Mouse (Mus musculus): Measurements from ENCODE around the gene Slc17a2. TPM values are rescaled to one million over a fixed set of nuclear protein-coding genes. Genes with fewer than 3 reads are reported as not detected.

The Slc17a2 gene
- polyA plus RNA-seq, 1 experiment from 2014 or later: not detected

GRCm38 (mm10) chr13:23792520-23792919 lies 14.3 kb upstream of the Slc17a2 start:
- H3K9ac ChIP-seq: no peak overlapping the region
- 39% methylated on average over 2 of the region's 2 CpGs for WGBS
- DNase-seq (peak; percentile 92), ATAC-seq (ENCODE audit: insufficient read depth) (no peak)
- no peak overlapping the region for H3K4me2 ChIP-seq
- TF ChIP-seq CTCF (IDR thresholded peaks at IDR 0.05; ENCODE audit: low read depth): peak; percentile 87
- H3K27me3 ChIP-seq (ENCODE audit: insufficient read depth, low read length): no peaks in the 10 kb centered on the region
- no peaks in the 10 kb centered on the region for H3K36me3 ChIP-seq (ENCODE audit: insufficient read depth)
- H3K27ac ChIP-seq (ENCODE audit: low read depth): no peak overlapping the region
- no peaks in the 10 kb centered on the region for H3K9me3 ChIP-seq (ENCODE audit: low read depth, low read length)
- no peak overlapping the region for H3K4me3 ChIP-seq (ENCODE audit: low read depth, low read length)
- no peaks in the 10 kb centered on the region for H3K4me1 ChIP-seq (ENCODE audit: insufficient read depth)

- peak; percentile 12 for DNase-seq
- no peaks in the 10 kb centered on the region for H3K27me3 ChIP-seq (ENCODE audit: insufficient read depth, low read length)
- no peak overlapping the region for H3K4me3 ChIP-seq (ENCODE audit: low read depth, low read length)
- no peaks in the 10 kb centered on the region for H3K36me3 ChIP-seq (ENCODE audit: insufficient read depth)
- no peaks in the 10 kb centered on the region for H3K9me3 ChIP-seq (ENCODE audit: low read depth, low read length)
- no peak overlapping the region for H3K4me2 ChIP-seq
- 73% methylated on average over 5 of the region's 5 CpGs for WGBS
- H3K9ac ChIP-seq: no peak overlapping the region
- ATAC-seq (ENCODE audit: insufficient read depth): no peak
- H3K27ac ChIP-seq (ENCODE audit: low read depth): no peak overlapping the region
- TF ChIP-seq CTCF (IDR thresholded peaks at IDR 0.05; ENCODE audit: low read depth): no peak
- H3K4me1 ChIP-seq (ENCODE audit: insufficient read depth): no peaks in the 10 kb centered on the region
These were observed 7.4 kb upstream of the Slc17a2 start for GRCm38 (mm10) chr13:23799405-23799804.

DNA sequence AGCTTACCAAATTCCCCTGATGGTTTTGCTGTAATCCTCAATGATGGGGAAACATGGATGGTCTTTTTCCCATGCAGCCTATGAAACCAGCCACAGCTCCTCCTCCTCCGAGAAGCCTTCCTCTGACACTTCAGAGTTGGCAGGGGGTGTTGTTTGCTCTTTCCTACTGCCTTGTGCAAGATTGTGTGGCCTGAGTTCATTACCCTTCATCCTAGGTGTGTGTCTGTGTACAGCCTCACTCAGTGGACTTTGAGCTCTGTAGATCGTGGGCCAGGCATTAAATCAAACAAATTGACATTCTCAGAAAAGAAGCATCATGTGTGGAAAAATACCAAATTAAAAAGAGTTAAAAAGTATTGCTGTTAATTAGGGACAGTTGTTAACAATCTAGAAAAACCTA lies 2.3 kb upstream of the Slc17a2 start:
- Histone ChIP-seq H3K27me3 (ENCODE audit: insufficient read depth, low read length) (no peaks in the 10 kb centered on the region), H3K4me2 (no peak overlapping the region), H3K36me3 (ENCODE audit: insufficient read depth) (no peaks in the 10 kb centered on the region), H3K4me1 (ENCODE audit: insufficient read depth) (no peaks in the 10 kb centered on the region), H3K9ac (no peak overlapping the region), H3K4me3 (ENCODE audit: low read depth, low read length) (no peak overlapping the region), H3K9me3 (ENCODE audit: low read depth, low read length) (no peaks in the 10 kb centered on the region), H3K27ac (ENCODE audit: low read depth) (no peak overlapping the region)
- ATAC-seq (ENCODE audit: insufficient read depth) (no peak), DNase-seq (no peak)
- WGBS: 64% methylated on average over 2 of the region's 2 CpGs
- TF ChIP-seq CTCF (IDR thresholded peaks at IDR 0.05; ENCODE audit: low read depth): no peak

DNA sequence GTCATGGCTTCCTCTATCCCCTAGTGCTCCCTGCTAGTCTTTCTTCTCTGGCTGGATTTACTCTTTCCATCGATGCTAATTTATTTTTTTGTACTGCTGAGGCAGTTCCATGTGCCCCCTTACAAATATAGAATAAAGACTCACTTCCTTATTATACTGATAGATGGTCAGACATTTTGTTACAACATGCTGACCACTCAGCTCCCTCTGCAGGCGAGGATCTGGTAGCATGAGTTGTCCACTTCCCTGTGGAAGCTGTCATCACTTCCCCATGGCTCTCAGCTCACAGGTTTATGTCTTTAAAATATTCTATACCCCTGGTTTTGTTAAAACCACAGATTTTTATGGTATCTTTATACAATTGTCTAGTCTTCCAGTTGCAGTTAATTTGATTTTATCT lies 9.4 kb downstream of the Slc17a2 start:
- ATAC-seq (ENCODE audit: insufficient read depth) (no peak), DNase-seq (peak; percentile 15)
- Histone ChIP-seq H3K4me2 (no peak overlapping the region), H3K27me3 (ENCODE audit: insufficient read depth, low read length) (no peaks in the 10 kb centered on the region), H3K9me3 (ENCODE audit: low read depth, low read length) (no peaks in the 10 kb centered on the region), H3K27ac (ENCODE audit: low read depth) (no peak overlapping the region), H3K9ac (no peak overlapping the region), H3K36me3 (ENCODE audit: insufficient read depth) (no peaks in the 10 kb centered on the region), H3K4me1 (ENCODE audit: insufficient read depth) (no peaks in the 10 kb centered on the region), H3K4me3 (ENCODE audit: low read depth, low read length) (no peak overlapping the region)
- 57% methylated on average over 2 of the region's 2 CpGs for WGBS
- TF ChIP-seq CTCF (IDR thresholded peaks at IDR 0.05; ENCODE audit: low read depth): no peak

DNA sequence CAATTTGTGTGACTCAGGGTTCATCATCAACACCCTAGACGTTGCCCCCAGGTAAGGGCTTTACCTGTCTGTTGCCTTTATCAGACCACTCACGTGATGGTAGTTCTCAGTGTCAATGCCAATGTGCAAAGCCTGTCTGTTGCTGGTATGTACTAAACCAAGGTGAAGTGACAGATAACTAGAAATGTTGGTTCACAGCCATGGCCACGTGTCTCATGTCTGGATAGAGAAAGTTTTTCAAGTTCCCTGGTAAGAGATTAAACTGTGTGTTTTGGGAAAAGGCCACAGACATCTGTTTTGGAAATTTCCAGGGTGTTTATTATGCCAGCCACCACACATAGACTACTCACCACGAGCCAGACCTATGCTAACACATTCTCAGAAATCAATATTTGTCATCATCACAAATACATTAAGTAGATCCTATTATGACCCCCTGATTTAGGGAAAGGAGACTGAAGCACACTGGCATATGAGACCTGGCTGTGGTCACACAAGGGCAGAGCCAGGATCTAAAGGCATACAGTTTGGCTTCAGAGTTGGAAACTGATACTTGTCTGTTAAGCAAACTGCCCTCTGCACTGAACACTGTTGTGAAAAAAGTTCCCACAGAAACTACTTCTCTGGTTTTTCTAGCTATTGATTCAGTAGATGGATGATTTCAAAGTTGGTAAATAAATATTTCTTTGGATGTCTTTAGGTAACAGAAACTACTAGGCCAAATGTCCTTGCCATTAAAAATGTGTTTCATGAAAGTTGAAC lies 13.6 kb downstream of the Slc17a2 start:
- no peak overlapping the region for H3K9ac ChIP-seq
- no peak overlapping the region for H3K4me3 ChIP-seq (ENCODE audit: low read depth, low read length)
- no peaks in the 10 kb centered on the region for H3K4me1 ChIP-seq (ENCODE audit: insufficient read depth)
- H3K27me3 ChIP-seq (ENCODE audit: insufficient read depth, low read length): no peaks in the 10 kb centered on the region
- no peaks in the 10 kb centered on the region for H3K36me3 ChIP-seq (ENCODE audit: insufficient read depth)
- H3K4me2 ChIP-seq: no peak overlapping the region
- DNase-seq (no peak), ATAC-seq (ENCODE audit: insufficient read depth) (no peak)
- 49% methylated on average over 4 of the region's 4 CpGs for WGBS
- no peak for TF ChIP-seq CTCF (IDR thresholded peaks at IDR 0.05; ENCODE audit: low read depth)
- no peak overlapping the region for H3K27ac ChIP-seq (ENCODE audit: low read depth)
- H3K9me3 ChIP-seq (ENCODE audit: low read depth, low read length): no peaks in the 10 kb centered on the region

- DNase-seq (no peak), ATAC-seq (ENCODE audit: insufficient read depth) (no peak)
- Histone ChIP-seq H3K27ac (ENCODE audit: low read depth) (no peak overlapping the region), H3K4me3 (ENCODE audit: low read depth, low read length) (no peak overlapping the region), H3K9ac (no peak overlapping the region), H3K4me2 (no peak overlapping the region), H3K27me3 (ENCODE audit: insufficient read depth, low read length) (no peaks in the 10 kb centered on the region), H3K36me3 (ENCODE audit: insufficient read depth) (no peaks in the 10 kb centered on the region), H3K9me3 (ENCODE audit: low read depth, low read length) (no peaks in the 10 kb centered on the region), H3K4me1 (ENCODE audit: insufficient read depth) (no peaks in the 10 kb centered on the region)
- TF ChIP-seq CTCF (IDR thresholded peaks at IDR 0.05; ENCODE audit: low read depth): no peak
- WGBS: 56% methylated on average over 3 of the region's 3 CpGs
These were observed 15.4 kb downstream of the Slc17a2 start for GRCm38 (mm10) chr13:23822213-23822612.

GRCm38 (mm10) chr13:23826606-23827005 lies 19.8 kb downstream of the Slc17a2 start:
- H3K27me3 ChIP-seq (ENCODE audit: insufficient read depth, low read length): no peaks in the 10 kb centered on the region
- DNase-seq: peak; percentile 51
- H3K4me2 ChIP-seq: no peak overlapping the region
- no peak overlapping the region for H3K9ac ChIP-seq
- WGBS: 54% methylated on average over 3 of the region's 3 CpGs
- no peaks in the 10 kb centered on the region for H3K36me3 ChIP-seq (ENCODE audit: insufficient read depth)
- ATAC-seq (ENCODE audit: insufficient read depth): no peak
- H3K27ac ChIP-seq (ENCODE audit: low read depth): no peak overlapping the region
- H3K4me3 ChIP-seq (ENCODE audit: low read depth, low read length): no peak overlapping the region
- no peak for TF ChIP-seq CTCF (IDR thresholded peaks at IDR 0.05; ENCODE audit: low read depth)
- no peaks in the 10 kb centered on the region for H3K4me1 ChIP-seq (ENCODE audit: insufficient read depth)
- H3K9me3 ChIP-seq (ENCODE audit: low read depth, low read length): no peaks in the 10 kb centered on the region

Data from lung, embryonic 14.5 days (tissue).